Mouse (Mus musculus) heart, adult 2 months (tissue): ENCODE measurements around the gene Kdm6b. TPM values are rescaled to one million over a fixed set of nuclear protein-coding genes. Genes with fewer than 3 reads are reported as not detected.

Experiments used
- DNase-seq, 2 experiments: peaks; one replicate each; pipeline ENCODE4 v3.0.0; 2021
- H3K27ac ChIP-seq: fragments of 200-600 bp; 2 replicates; pipeline ENCODE4 v1.8.1; 2022
- H3K27me3 ChIP-seq: fragments of 200-500 bp; 2 replicates; pipeline ENCODE4 v1.6.1; 2012; ENCODE audit warnings: mild to moderate bottlenecking, low read length, inconsistent platforms, mixed read lengths; ENCODE audit not compliant: control insufficient read depth, insufficient read depth
- H3K36me3 ChIP-seq: fragments of 200-500 bp; 2 replicates; pipeline ENCODE4 v1.6.1; 2012; ENCODE audit warnings: low read length, inconsistent platforms; ENCODE audit not compliant: control insufficient read depth, insufficient read depth
- H3K4me1 ChIP-seq: fragments of 200-500 bp; 2 replicates; pipeline ENCODE4 v1.6.1; 2011; ENCODE audit warnings: low read length; ENCODE audit not compliant: control insufficient read depth, insufficient read depth
- H3K4me3 ChIP-seq: fragments of 200-600 bp; 2 replicates; pipeline ENCODE4 v1.8.1; 2022
- H3K79me2 ChIP-seq: fragments of 200-500 bp; replicated peaks from 2 replicates; pipeline ENCODE4 v1.6.1; 2012; ENCODE audit warnings: mild to moderate bottlenecking, inconsistent platforms, low read length, moderate library complexity, mixed read lengths; ENCODE audit not compliant: control insufficient read depth, insufficient read depth
- H3K9ac ChIP-seq: fragments of 200-500 bp; 2 replicates; pipeline ENCODE4 v1.6.1; 2012; ENCODE audit warnings: low read depth, mild to moderate bottlenecking, control low read depth, inconsistent platforms, low read length, mixed read lengths
- CTCF ChIP-seq: fragments of 200-600 bp; IDR thresholded peaks from 2 replicates; pipeline ENCODE4 v1.8.1; 2022; ENCODE audit warnings: antibody characterized with exemption, mild to moderate bottlenecking, moderate library complexity
- EP300 ChIP-seq: fragments of 200-500 bp; IDR thresholded peaks from 2 replicates; pipeline ENCODE4 v1.6.1; 2011; ENCODE audit warnings: low read depth, low read length, control low read depth; ENCODE audit not compliant: insufficient read depth
- POLR2A ChIP-seq: fragments of 200-500 bp; IDR thresholded peaks from 2 replicates; pipeline ENCODE4 v1.6.1; 2011; ENCODE audit warnings: mild to moderate bottlenecking, low read depth, low read length, control low read depth; ENCODE audit not compliant: insufficient read depth
- WGBS: fragments of 180-500 bp; shearing (Covaris S2); methylation state at CpG from one replicate; pipeline ENCODE4 v1.1.7; 2018; 5-methylcytosine and 5-hydroxymethylcytosine counted together
- intact Hi-C: fragments of 180-260 bp; cut with DNase I; formaldehyde crosslinking; loops from one replicate; pipeline ENCODE4 v1.15.1; 2025
- polyA plus RNA-seq: library from polyadenylated mRNA; depleted of rRNA; stranded (reverse); fragments of >200 nt; gene quantifications from 2 replicates; pipeline ENCODE4 v1.2.3, GENCODE M21; 2012; rRNA removed
- total RNA-seq, 2 experiments: library from RNA; stranded (reverse); gene quantifications; 2 replicates each; pipeline ENCODE4 v1.2.3; 2021

The Kdm6b gene
- total and polyA plus RNA-seq, 3 experiments: 8.6 to 27.8 (median 19.7) TPM

- Histone ChIP-seq H3K4me3 (no peak overlapping the region), H3K27ac (no peak overlapping the region), H3K9ac (no peak overlapping the region), H3K4me1 (no peaks in the 10 kb centered on the region), H3K27me3 (no peaks in the 10 kb centered on the region), H3K79me2 (no peaks in the 10 kb centered on the region), H3K36me3 (no peaks in the 10 kb centered on the region)
- WGBS: 91% methylated on average over 5 of the region's 5 CpGs
- DNase-seq: no peak
- no peak for TF ChIP-seq POLR2A
- no peak for TF ChIP-seq CTCF
- no peak for TF ChIP-seq EP300
- intact Hi-C loops: no loop called here
Measured at GRCm38 (mm10) chr11:69356544-69356943, 56.9 kb downstream of the Kdm6b start.

Other genes with a start within 250 kb of the Kdm6b start
- 1 to 10 TPM in 1 of 2 experiments, under 1 TPM in 1; 0.84 to 1.6 TPM for gene Alox8, start 215.8 kb downstream of the Kdm6b start, total RNA-seq
- 0.68 TPM in 1 of 2 replicates, not detected in the other for gene Alox8, start 215.8 kb downstream of the Kdm6b start, polyA plus RNA-seq
- 1 to 10 TPM; 1.6 to 1.8 TPM for gene Gucy2e, start 176.6 kb downstream of the Kdm6b start, total RNA-seq
- 0.06 TPM in 2 replicates for gene Gucy2e, start 176.6 kb downstream of the Kdm6b start, polyA plus RNA-seq
- gene Cntrob, start 89.9 kb downstream of the Kdm6b start, total RNA-seq: 1 to 10 TPM; 2.3 to 2.5 TPM
- 3.0 and 4.0 TPM in 2 replicates for gene Cntrob, start 89.9 kb downstream of the Kdm6b start, polyA plus RNA-seq
- 10 to 100 TPM; 45.5 to 48.0 TPM for gene Trappc1, start 89.7 kb downstream of the Kdm6b start, total RNA-seq
- gene Trappc1, start 89.7 kb downstream of the Kdm6b start, polyA plus RNA-seq: 46.6 and 84.3 TPM in 2 replicates
- under 1 TPM; 0.11 to 0.23 TPM for gene Kcnab3, start 87.4 kb downstream of the Kdm6b start, total RNA-seq
- 0.53 and 0.61 TPM in 2 replicates for gene Kcnab3, start 87.4 kb downstream of the Kdm6b start, polyA plus RNA-seq
- gene Rnf227, start 73.2 kb downstream of the Kdm6b start, total RNA-seq: under 1 TPM; 0.31 to 0.36 TPM
- gene Rnf227, start 73.2 kb downstream of the Kdm6b start, polyA plus RNA-seq: 0.51 and 0.82 TPM in 2 replicates
- 10 to 100 TPM; 18.3 to 20.2 TPM for gene Chd3, start 44.3 kb downstream of the Kdm6b start, total RNA-seq
- 20.3 and 22.2 TPM in 2 replicates for gene Chd3, start 44.3 kb downstream of the Kdm6b start, polyA plus RNA-seq
- gene Naa38, start 18.2 kb downstream of the Kdm6b start, total RNA-seq: 100 to 1,000 TPM; 102 to 113 TPM
- 128 and 145 TPM in 2 replicates for gene Naa38, start 18.2 kb downstream of the Kdm6b start, polyA plus RNA-seq
- gene Cyb5d1, start 18.0 kb downstream of the Kdm6b start, total RNA-seq: 10 to 100 TPM; 27.9 to 32.1 TPM
- 19.9 and 29.8 TPM in 2 replicates for gene Cyb5d1, start 18.0 kb downstream of the Kdm6b start, polyA plus RNA-seq
- gene Tmem88, start 15.4 kb downstream of the Kdm6b start, total RNA-seq: 10 to 100 TPM; 20.4 to 21.4 TPM
- 61.4 and 66.4 TPM in 2 replicates for gene Tmem88, start 15.4 kb downstream of the Kdm6b start, polyA plus RNA-seq
- under 1 TPM; 0.08 to 0.41 TPM for gene Dnah2, start 135.4 kb upstream of the Kdm6b start, total RNA-seq
- 0.15 and 0.23 TPM in 2 replicates for gene Dnah2, start 135.4 kb upstream of the Kdm6b start, polyA plus RNA-seq
- 100 to 1,000 TPM in 1 of 2 experiments, 10 to 100 TPM in 1; 89.2 to 106 TPM for gene Efnb3, start 146.5 kb upstream of the Kdm6b start, total RNA-seq
- 57.4 and 95.6 TPM in 2 replicates for gene Efnb3, start 146.5 kb upstream of the Kdm6b start, polyA plus RNA-seq
- 1 to 10 TPM; 5.4 to 5.6 TPM for gene Wrap53, start 166.6 kb upstream of the Kdm6b start, total RNA-seq
- gene Wrap53, start 166.6 kb upstream of the Kdm6b start, polyA plus RNA-seq: 10.1 and 10.5 TPM in 2 replicates
- gene Trp53, start 166.7 kb upstream of the Kdm6b start, total RNA-seq: 10 to 100 TPM; 13.6 to 15.3 TPM
- 35.0 and 41.6 TPM in 2 replicates for gene Trp53, start 166.7 kb upstream of the Kdm6b start, polyA plus RNA-seq
- gene Atp1b2, start 192.3 kb upstream of the Kdm6b start, total RNA-seq: 10 to 100 TPM; 17.0 to 20.3 TPM
- 23.7 and 30.0 TPM in 2 replicates for gene Atp1b2, start 192.3 kb upstream of the Kdm6b start, polyA plus RNA-seq
- not detected for gene Shbg, start 204.2 kb upstream of the Kdm6b start, total RNA-seq
- gene Shbg, start 204.2 kb upstream of the Kdm6b start, polyA plus RNA-seq: not detected in 2 replicates
- gene Sat2, start 208.3 kb upstream of the Kdm6b start, total RNA-seq: 1 to 10 TPM; 1.8 to 1.9 TPM
- gene Sat2, start 208.3 kb upstream of the Kdm6b start, polyA plus RNA-seq: 4.5 and 6.1 TPM in 2 replicates
- 100 to 1,000 TPM in 1 of 2 experiments, 10 to 100 TPM in 1; 86.0 to 103 TPM for gene Fxr2, start 219.3 kb upstream of the Kdm6b start, total RNA-seq
- gene Fxr2, start 219.3 kb upstream of the Kdm6b start, polyA plus RNA-seq: 61.2 and 112 TPM in 2 replicates
- gene Sox15, start 241.6 kb upstream of the Kdm6b start, total RNA-seq: not detected
- not detected in 2 replicates for gene Sox15, start 241.6 kb upstream of the Kdm6b start, polyA plus RNA-seq
- gene Mpdu1, start 249.0 kb upstream of the Kdm6b start, total RNA-seq: 10 to 100 TPM; 13.7 to 14.2 TPM
- gene Mpdu1, start 249.0 kb upstream of the Kdm6b start, polyA plus RNA-seq: 40.8 and 41.3 TPM in 2 replicates